Mouse (Mus musculus) embryo, embryonic 11 days (tissue): Measurements from ENCODE around the gene Ptprn2.
A peak's percentile ranks its signal among the peaks of the same experiment; 100 is the strongest.

Source experiments
- DNase-seq: peaks from one replicate; pipeline ENCODE4 v3.0.0-alpha.2; 2015

Gene Ptprn2

DNA sequence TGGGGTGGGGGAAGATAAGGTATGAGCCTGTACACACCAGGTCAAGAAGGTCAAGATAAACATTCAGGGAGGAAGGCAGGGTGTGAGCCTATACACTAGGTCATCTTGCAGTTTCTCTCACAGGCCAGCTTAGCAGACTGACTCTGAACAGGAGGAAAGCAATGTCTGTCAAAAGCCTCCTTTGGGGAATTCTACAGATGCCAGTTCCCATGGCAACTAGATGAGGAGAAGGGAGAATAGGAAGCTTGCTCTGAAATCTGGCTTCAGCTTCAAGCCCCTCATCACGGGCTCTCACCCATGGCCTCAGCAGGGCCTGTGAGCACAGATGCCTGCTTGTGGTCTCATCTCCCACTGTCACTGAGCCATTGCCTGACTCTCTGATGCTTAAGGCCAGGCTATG is 421.9 kb downstream of the Ptprn2 start:
- DNase-seq = peak; percentile 33

DNA sequence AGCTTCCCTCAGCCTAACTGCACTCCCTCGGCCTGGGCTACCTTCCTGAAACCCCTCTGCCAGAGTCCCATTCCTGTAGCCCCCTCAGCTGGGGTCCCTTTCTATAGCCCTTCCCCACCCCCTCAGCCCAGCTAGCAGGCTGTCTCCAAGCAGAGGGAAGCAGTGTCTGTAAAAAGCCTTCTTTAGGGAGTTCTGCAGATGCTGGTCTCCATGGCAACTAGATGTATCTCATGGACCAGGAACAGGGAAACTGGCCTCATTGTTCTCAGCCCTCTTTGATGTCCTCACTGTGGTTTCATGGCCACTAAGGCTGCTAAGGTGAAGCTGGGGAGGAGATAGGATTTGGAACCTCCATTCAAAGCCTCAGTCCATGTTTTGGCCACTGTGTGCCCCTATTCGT is 423.1 kb downstream of the Ptprn2 start:
- no peak for DNase-seq

DNA sequence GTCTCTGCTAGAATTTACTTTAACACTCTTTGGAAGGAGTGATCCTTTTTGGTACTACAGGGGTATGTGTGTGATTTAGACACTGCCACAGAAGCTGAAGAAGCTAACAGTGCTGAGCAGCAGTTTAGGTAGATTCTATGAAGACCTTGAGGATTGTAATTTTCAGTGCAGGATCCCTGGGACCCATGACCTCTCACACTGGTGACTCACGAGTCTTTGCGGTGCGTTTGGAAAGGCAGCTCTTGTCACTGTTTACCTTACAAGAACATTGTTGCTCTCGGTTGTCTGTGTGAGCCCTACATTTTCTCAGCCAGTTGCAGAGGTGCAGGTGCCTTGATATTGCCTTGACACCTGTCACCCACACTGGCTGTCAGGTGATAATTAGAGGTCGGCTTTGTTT is 431.3 kb downstream of the Ptprn2 start:
- no peak for DNase-seq

DNA sequence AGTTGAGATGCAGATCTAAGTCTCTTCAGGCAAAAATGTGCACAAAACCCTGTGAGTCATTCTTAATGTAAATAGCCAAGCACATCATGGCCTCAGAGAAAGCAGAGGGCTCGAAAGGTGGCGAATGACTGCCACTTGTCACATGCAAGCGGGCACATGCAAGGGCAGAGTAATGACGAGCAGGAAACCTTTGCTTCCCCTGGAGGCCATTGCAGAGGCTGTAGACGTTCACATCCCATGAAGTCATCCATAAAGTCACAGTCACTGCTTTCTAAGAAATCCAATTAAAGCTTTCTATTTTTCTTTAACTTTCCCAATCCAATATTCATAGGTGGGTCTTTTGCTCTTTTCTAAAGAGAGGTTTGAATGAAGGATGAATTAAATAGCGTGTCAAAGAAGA is 433.7 kb downstream of the Ptprn2 start:
- no peak for DNase-seq

DNA sequence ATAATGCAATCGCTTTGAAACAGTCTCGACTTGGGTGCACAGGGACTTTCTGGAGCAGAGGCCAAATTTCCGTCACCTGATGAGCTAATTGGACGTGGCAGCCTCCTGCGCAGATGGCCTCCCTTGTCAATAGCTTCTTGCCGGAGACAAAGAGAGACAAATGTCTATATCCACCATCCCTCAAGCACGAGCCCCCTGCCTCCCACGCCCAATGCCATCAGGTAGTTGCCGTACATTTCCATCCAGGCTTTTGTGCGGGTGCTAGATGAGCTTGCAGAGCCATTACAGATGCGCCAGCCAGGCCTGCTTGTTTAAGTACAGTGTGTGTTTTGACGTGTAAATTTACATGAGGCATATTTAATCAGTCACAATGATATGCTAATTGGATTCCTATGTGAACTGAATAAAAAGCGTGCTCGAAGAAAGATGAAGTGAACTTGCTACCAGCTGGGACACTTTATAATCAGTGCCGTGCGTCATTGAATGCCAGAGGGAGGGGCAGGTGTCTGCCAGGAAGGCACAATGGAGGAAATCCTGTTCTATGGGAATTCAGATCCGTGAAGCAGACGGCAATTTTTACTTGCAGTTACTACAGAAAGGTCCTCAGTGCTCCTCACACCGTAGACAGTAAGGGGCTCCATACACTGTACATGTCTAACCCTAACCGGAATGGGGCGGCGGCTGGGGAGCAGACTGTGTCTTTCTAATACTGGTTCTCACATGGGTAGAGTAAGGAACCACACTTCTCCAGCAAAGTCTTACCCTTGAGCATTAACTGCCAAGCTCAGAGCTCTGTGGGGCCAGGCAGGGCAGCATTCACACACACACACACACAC is 434.4 kb downstream of the Ptprn2 start:
- DNase-seq = peak; percentile 23

DNA sequence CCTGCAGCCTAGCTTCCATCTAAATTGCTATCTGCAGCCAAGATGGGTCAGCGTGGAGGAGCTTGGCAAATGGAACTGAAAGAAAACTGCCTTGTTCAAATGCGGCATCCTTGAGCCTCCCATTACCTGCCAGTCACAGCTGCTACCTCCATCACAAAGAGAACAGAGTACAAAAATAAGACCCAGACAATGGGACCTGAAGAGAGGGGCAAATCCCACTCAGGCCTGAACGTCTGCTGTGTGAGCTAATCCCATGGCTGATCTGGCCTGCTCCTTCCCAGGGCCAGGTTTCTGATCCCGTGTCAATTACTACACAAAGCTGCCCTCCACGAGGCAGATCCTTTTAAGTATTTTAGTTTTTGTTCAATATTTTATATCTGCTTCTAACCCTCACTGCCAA is 441.6 kb downstream of the Ptprn2 start:
- no peak for DNase-seq

DNA sequence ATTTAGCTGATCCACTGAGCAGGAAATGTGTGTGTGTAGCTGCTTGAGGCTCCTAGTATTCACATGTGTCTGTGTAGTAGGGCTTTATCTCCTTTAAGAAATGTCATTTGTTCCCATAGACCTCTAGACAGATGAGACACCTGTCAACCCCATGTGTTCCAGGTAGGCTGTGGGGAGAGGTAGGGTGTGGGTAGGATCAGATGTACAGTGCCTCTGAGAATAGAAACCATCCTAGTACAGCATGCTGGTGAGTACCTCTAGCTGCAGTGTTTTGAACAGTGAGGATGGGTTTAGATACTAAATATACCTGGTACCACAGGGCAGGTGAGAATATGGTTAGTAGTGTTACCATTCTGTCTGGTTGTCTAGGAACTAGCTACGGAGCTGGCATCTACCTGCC is 442.0 kb downstream of the Ptprn2 start:
- DNase-seq = no peak

DNA sequence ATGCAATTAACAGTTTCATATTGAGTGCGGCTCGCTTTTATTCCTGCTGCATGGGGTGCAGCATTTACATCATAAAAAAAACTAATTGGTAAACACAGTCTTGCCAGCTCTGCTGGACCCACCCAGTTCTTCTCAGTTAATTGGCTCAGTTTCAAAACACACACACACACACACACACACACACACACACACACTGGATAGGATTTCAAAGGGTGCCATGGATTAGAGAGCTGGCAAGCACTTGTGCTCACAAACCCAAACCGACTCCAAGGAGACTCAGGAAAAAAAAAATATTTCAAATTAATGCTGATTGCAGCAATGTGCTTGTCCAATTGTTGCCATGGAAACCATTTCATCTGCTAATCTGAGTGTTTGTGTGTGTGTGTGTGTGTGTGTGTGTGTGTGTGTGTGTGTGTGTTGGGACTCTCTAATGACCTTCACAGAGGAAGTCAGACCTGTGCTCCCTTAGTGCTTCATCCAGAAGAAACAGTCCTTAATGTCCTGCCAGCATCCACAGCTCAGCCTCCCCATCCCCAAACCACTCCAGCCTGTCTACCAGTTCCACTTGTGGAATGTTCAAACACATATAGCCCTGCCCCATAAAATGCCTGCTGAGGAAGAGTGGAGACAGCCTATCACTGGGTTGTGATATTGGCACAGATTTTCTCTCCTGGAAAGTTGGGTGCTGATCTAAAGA is 452.8 kb downstream of the Ptprn2 start:
- peak; percentile 16 for DNase-seq

DNA sequence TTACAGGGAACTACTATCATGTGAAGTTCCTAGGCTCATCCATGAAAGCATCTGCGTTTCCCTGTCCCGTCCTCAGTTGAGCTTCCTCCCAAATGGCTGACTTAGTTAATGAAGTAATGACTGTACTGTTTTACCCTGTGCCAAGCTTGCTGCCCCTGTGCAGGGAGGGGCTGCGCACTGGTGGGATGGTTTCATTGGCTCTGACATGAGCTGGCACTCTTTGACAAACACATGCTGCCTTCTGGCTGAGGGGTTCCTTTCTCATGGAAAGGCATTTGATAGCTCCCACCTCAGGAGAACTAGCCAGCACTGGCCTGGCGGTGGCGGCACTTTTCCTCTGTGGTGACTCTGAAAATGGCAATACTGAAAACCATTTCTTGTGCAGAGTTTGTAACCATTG is 458.4 kb downstream of the Ptprn2 start:
- DNase-seq = no peak

DNA sequence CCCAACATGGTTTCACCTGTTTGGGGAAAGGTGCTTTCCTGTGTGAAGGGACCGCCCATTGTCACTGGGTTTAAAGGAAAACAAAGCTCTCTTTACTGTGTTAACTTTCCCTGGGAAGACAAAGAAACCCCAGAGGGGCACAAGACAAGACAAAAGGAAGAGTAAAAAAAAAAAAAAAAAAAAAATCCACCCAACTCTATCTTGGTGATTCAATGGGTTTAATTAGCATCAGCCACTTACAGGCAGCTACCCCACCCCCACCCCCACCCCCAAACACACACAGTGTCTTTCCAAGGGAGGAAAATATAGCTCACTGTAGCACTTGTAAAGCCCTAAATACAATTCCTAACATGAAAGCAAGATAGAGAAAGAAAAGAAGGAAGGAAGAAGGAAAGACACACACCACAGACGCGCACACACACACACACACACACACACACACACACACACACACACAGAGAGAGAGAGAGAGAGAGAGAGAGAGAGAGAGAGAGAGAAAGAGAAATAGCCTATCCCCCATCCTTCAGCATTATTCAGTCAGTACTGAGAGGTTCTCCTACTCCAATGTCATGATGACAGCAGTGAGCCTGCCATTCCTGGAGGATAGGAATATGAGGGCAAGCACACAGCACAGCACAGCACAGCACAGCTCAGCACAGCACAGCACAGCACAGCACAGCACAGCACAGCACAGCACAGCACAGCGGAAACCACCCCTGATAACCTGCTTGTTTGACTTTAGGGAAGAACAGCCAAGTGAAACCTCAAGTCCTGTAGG is 462.8 kb downstream of the Ptprn2 start:
- no peak for DNase-seq

DNA sequence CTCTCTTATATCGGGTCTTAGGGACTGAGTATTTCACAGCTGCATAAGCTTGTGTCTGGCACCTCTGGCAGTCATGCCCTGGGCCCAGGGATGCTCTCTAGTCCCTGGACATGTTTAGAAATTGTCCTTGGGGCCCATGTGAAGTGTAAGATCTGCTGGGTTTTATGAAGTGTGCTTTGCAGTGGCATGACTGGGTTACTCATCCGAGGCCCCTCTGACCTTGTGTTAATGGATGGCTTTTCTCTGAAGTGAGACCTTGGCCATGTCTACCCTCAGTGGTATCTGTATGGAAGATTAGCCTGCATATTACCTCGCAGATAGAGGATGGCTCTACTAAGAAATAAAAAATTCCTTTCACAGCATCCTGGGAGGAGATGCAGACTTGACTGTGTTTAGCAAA is 464.2 kb downstream of the Ptprn2 start:
- no peak for DNase-seq

DNA sequence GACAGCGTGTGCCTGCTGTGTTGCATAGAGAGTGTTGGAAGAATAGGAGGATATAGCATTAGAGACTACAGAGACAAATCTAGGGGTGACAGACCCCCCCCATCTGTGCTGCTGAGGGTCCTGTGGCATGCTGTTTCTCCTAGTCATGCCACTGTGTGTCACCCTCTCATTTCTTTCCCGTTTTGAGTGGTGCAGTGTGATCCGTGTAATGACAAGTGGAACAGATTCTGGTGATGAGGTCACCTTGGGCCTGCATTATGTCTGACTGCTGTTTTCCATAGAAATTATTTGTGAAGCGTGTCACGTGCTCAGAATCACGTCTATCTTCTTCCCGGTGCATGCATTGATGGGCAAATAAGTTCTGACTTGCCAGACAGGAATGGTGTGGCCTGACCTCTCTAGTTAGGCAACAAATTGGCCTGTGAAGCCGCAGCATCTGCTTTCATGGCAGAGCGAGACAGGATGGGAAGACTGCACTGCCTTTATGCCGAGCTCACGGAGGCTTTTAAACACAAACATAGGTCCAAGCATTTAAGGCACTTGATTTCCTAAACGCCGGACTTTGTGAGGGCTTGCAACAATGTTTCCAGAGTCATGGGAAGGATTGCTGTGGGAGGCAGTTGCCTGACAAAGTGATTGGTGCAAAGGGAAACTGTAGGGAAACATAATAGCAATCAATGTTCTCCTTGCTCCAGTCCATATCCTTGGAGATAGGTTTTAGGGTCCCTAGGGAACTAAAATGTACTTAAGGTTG is 467.1 kb downstream of the Ptprn2 start:
- DNase-seq = no peak

DNA sequence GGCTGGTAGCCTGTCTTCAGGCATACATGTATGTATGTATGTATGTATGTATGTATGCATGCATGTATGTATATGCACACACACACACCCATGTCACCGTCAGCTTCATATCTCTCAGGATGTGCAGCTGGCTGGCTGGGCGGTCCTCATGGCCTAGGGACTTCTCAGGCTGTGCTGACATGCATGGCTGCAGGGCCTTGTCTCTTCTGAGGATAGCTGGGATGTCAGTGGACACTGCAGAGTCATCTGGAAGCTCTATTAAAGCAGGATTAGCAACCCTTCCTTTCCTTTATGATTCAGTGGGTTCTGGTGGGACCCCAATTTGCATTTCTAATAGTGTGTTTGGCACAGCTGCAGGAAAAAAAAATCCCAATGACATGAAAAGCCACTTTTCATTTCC is 473.6 kb downstream of the Ptprn2 start:
- no peak for DNase-seq

DNA sequence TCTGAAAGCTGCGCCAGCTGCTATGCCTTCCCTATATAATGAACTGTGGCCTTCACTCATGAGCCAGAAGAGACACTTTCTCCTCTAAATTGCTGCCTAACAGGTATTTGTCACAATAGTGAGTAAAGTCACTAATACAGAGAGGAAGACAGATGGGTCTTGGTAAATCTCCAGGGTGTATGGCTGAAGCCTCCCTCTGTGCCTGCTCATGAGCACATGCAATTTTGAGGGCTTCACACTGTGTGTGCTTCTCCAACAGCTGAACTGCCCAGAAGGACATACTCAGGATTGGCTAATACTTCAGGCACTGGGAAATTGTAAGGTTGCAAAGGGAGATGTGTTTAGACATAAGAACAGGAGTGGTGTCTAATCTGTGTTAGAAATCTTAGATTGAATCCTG is 478.4 kb downstream of the Ptprn2 start:
- no peak for DNase-seq

DNA sequence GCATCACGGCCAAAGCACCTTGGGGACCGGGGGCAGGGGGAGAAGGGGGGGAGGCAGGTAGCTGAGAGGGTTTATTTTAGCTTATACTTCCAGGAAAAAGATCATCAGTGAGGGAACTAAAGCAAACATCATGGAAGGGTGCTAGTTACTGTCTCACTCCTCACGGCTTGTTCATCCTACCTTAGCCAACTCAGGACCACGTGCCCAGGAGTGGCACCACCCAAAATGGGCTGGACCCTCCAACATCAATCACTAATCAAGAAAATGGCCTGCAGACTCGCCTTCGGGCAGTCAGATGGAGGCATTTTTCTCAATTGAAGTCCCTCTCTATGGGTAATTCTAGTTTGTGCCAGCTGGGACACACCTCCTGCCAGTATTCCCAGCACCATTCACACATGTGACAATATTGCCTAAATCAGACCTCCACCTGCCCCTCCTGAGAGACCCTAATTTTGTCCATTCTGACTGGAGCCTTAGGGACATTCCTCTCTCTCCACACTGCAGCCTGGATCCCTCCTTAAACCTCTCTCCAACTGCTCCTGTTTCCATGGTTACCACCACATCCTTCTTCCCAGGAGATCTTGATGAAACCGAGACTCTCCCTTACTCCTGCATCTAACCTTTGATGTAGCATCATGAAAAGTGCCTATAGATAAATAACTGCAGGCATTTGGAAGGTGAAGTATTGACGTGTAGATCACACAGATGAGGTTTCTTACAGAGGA is 482.9 kb downstream of the Ptprn2 start:
- no peak for DNase-seq

DNA sequence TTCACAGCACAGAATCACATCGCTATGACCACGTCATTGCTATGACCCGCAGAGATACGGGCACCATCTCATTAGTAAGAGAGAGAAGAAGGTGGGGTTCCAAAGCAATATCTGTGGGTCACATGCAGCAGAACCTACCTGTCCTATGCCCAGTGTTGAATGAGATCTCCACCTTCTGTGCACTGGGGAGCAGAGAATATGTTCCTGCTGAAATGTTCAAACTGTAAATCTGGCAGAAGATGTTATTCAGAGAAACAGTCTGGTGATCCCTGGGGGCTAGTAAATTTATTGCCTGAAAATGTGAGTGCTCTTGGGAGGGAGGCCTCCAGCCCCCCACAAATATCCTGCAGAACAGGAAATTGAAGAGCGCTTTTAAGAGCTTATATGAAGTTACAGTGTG is 490.0 kb downstream of the Ptprn2 start:
- no peak for DNase-seq

DNA sequence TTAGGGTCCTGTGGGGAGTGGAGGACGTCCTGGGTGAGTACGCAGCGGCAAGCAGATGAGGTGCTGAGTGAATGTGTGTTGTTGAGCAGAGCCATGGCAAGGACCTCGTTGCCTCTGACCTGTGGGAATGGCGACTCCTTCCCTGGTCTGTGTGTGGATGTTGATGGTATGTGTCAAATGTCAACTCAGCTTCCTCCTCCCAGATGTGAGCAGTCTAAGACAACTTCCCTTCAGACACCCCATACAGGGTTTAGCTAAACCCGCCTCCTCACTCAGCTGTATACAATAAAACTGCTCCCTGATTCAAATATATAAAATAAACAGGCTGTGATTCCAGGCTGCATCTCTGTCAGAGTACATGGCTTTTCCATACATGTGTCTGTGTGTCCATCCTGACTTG is 491.5 kb downstream of the Ptprn2 start:
- no peak for DNase-seq

DNA sequence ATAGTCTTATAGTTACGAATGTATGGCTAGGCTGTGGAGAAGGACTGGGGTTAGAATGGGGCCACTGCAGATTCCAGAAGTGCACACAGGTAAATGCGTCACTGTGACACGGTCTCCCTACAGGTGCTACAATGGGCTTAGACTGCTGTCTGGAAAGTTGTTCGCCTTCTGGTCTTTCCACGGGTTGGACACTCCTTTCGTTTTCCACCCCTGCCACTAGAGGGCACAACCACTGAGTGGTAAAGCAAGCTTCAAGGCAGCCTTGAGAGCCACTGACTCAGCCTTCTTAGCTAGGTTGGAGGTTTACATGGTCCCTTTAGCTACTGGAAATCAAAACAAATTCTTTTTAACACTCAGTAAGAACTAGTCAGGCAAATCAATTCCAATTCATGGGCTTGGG is 492.7 kb downstream of the Ptprn2 start:
- no peak for DNase-seq

DNA sequence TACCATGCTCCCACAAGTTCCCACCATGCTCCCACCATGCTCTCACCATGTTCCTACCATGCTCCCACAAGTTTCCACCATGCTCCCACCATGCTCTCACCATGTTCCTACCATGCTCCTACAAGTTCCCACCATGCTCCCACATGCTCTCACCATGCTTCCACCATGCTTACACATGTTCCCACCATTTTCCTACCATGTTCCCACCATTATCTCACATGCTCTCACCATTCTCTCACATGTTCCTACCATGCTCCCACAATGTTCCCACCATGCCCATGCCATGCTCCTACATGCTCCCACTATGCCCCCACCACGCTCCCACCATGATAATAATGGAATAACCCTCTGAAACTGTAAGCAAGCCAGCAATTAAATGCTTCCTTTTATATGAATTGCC is 495.8 kb downstream of the Ptprn2 start:
- DNase-seq = no peak

DNA sequence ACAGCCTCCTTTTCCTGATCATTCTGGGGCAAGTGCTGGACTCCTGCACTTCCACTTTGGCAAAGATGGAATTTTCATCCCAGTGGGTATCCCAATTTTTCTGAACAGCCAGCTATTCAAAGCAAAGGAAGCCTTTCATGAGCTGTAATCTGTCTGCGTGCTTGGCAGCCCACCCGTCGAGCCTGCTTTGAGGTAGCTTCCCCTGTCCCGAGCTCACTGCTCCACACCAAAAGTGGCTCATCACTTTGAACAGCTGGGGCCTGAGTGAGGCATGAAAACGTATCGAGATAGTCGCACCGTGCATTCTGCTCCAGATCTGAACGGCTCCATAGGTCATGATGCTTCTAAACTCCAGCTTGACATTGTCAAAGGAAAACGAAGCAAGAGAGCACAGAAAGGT is 503.6 kb downstream of the Ptprn2 start:
- DNase-seq = peak; percentile 13

DNA sequence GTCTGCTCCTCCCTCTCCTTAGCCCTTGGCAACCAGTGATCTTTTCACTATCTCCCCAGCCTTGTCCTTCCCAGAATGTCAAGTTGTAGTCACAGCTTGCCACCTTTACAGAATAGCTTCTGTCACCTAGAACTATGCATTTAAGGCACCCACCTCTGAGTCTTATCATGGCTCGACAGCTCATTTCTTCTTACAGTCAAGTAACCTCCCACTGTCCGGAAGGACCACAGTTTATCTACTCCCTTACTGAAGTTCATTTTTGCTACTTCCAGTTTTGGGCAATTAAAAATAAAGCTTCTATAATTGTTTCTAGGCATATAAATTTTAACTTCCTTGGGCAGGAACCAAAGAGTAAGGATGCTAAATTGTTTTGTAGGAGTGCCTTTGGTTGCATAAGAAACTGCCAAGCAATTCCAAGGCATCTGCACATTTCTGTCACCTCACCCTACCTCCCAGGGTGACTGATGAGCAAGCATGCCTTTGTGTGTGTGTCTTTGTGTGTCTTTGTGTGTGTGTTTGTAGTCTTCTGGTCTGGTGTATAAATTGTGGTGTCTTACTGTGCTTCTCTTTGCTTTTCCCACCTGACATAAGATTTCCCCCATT is 516.1 kb downstream of the Ptprn2 start:
- no peak for DNase-seq
